Mouse (Mus musculus) hindbrain, postnatal 0 days (tissue): ENCODE measurements around the gene Socs3. TPM values are rescaled to one million over a fixed set of nuclear protein-coding genes. Genes with fewer than 3 reads are reported as not detected.

Source experiments
- ATAC-seq: fragments of 200-750 bp; cut with Nextera tagmentation; 2 replicates; pipeline ENCODE4 v1.8.0; 2017; ENCODE audit warnings: mild to moderate bottlenecking, moderate TSS enrichment, moderate library complexity
- DNase-seq: peaks from one replicate; pipeline ENCODE4 v3.0.0-alpha.2; 2015; ENCODE audit warnings: low spot score
- H3K27ac ChIP-seq: fragments of 300-500 bp; sonication (generic); 2 replicates; pipeline ENCODE4 v1.5.1; 2014; ENCODE audit warnings: mild to moderate bottlenecking
- H3K27me3 ChIP-seq: fragments of 300-500 bp; sonication (generic); 2 replicates; pipeline ENCODE4 v1.6.1; 2014; ENCODE audit warnings: low read length, mixed read lengths; ENCODE audit not compliant: insufficient read depth
- H3K36me3 ChIP-seq: fragments of 300-500 bp; sonication (generic); 2 replicates; pipeline ENCODE4 v1.6.1; 2014; ENCODE audit warnings: low read length, mixed read lengths; ENCODE audit not compliant: insufficient read depth
- H3K4me1 ChIP-seq: fragments of 300-500 bp; sonication (generic); 2 replicates; pipeline ENCODE4 v1.6.1; 2014; ENCODE audit warnings: antibody characterized with exemption, low read length, mixed read lengths; ENCODE audit not compliant: insufficient read depth
- H3K4me2 ChIP-seq: fragments of 300-500 bp; sonication (generic); 2 replicates; pipeline ENCODE4 v1.6.1; 2014; ENCODE audit warnings: low read depth, mild to moderate bottlenecking, low read length, moderate library complexity, mixed read lengths
- H3K4me3 ChIP-seq: fragments of 300-500 bp; sonication (generic); 2 replicates; pipeline ENCODE4 v1.5.1; 2014; ENCODE audit warnings: low read length
- H3K9ac ChIP-seq: fragments of 300-500 bp; sonication (generic); replicated peaks from 2 replicates; pipeline ENCODE4 v1.6.1; 2014; ENCODE audit warnings: mild to moderate bottlenecking, low read length, moderate library complexity, mixed read lengths
- H3K9me3 ChIP-seq: fragments of 300-500 bp; sonication (generic); 2 replicates; pipeline ENCODE4 v1.6.1; 2016; ENCODE audit warnings: low read length, mixed read lengths
- CTCF ChIP-seq: IDR thresholded peaks from 2 replicates; pipeline ENCODE4 v1.5.1; 2016; ENCODE audit warnings: antibody characterized with exemption, control low read depth, low read depth
- WGBS: fragments of 180-500 bp; shearing (Covaris S2); extraction: QIAGEN DNeasy Blood & Tissue Kit; methylation state at CpG from one replicate; pipeline ENCODE4 v1.1.7; 2014; 5-methylcytosine and 5-hydroxymethylcytosine counted together
- polyA plus RNA-seq: library from polyadenylated mRNA; unstranded; fragments of >200 nt; fragmentation: Nextera tagmentation; extraction: Ambion mirVana; gene quantifications from 2 replicates; pipeline ENCODE4 v1.2.1, GENCODE M21; 2015
- total RNA-seq: library from RNA; depleted of rRNA; stranded (reverse); fragments of >200 nt; gene quantifications from 2 replicates; pipeline ENCODE4 v1.2.3, GENCODE M21; 2014

Gene Socs3
- total and polyA plus RNA-seq, 2 experiments from 2014 or later = 6.0 to 12.3 TPM

GRCm38 (mm10) chr11:117979388-117979787 is 9.5 kb upstream of the Socs3 start:
- WGBS = 42% methylated on average over 7 of the region's 7 CpGs
- Histone ChIP-seq H3K4me2 (no peak overlapping the region), H3K36me3 (no peaks in the 10 kb centered on the region), H3K4me3 (no peak overlapping the region), H3K9me3 (no peaks in the 10 kb centered on the region), H3K9ac (no peak overlapping the region), H3K4me1 (peaks cover 14% of the 10 kb centered on the region), H3K27ac (no peak overlapping the region), H3K27me3 (no peaks in the 10 kb centered on the region)
- TF ChIP-seq CTCF = no peak
- ATAC-seq (no peak), DNase-seq (no peak)

DNA sequence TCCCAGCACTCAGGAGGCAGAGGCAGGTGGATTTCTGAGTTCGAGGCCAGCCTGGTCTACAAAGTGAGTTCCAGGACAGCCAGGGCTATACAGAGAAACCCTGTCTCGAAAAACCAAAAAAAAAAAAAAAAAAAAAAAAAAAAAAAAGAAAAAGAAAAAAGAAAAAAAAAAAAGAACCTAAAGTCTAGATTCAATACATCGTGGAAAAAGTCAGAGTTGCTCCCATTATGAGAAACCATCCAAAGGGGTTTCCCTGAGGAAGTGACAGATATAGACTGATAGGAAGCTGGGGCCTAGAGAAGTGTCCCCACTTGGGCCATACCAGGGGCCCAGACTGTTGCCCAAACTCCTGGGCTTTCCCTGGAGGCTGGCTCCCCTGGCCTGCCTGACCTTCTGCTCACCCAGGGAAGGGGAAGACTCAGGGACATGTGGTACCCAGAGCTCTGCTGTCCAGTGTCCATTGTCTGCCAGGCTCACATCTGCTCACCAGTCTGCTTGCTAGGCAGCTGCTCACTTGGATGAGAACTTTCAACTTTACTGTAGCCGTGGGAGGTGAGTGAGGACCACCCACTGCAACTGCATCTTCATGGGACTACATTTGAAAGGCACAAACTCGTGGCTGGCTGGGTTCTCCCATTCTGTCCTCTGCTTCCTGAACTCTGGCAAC is 8.0 kb upstream of the Socs3 start:
- Histone ChIP-seq H3K4me1 (peaks cover 17% of the 10 kb centered on the region), H3K27me3 (no peaks in the 10 kb centered on the region), H3K9ac (no peak overlapping the region), H3K9me3 (no peaks in the 10 kb centered on the region), H3K27ac (no peak overlapping the region), H3K4me2 (no peak overlapping the region), H3K4me3 (no peak overlapping the region), H3K36me3 (no peaks in the 10 kb centered on the region)
- ATAC-seq (no peak), DNase-seq (peak; percentile 40)
- no peak for TF ChIP-seq CTCF
- WGBS = 46% methylated on average over 4 of the region's 5 CpGs

- H3K9me3 ChIP-seq = no peaks in the 10 kb centered on the region
- ATAC-seq (peak; percentile 79), DNase-seq (peak; percentile 83)
- H3K4me2 ChIP-seq = no peak overlapping the region
- no peak overlapping the region for H3K4me3 ChIP-seq
- no peak for TF ChIP-seq CTCF
- H3K4me1 ChIP-seq = peaks cover 17% of the 10 kb centered on the region
- peak overlapping the region; percentile 58; the same call in 1 of the 2 replicates for H3K27ac ChIP-seq
- H3K9ac ChIP-seq = no peak overlapping the region
- 3% methylated on average over 8 of the region's 8 CpGs for WGBS
- H3K27me3 ChIP-seq = no peaks in the 10 kb centered on the region
- no peaks in the 10 kb centered on the region for H3K36me3 ChIP-seq
Observed at GRCm38 (mm10) chr11:117976081-117976582, 6.3 kb upstream of the Socs3 start.

DNA sequence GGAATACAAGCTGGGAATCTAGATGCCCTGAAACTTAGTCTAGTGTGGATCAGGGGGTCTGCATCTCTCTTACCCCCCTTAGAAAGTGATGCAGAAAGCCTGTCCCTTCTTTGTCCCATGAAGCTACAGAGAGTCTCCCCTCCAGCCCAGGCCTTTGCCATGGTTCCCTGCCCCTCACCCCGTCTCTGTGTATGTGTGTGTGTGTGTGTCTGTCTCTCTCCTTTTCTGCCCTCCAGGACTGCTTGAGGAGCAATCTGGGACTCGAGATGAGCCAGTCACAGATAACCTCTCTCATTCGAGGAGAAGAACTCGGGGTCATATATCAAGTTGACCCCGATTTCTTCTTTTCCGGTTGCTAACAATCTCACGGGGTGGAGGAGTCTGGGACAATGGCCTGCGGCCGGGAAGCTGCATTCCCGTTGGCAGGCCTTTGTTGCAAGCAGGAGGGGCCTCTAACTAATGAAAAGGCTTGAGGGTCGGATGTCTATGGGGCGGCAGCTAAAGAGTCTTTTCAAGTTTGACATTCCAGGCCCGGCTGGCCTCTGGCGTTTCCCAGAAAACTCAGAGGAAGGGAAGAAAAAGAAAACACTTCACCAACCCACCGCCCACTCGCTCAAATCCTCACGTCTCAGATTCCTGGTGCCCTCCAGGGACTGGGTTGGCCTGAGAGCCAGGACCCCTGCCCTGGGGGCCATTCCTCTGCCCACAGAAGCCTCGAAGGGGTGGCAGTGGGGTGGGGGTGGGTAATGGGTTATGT is 5.5 kb upstream of the Socs3 start:
- no peak overlapping the region for H3K9ac ChIP-seq
- no peak for TF ChIP-seq CTCF
- H3K9me3 ChIP-seq = no peaks in the 10 kb centered on the region
- H3K4me3 ChIP-seq = no peak overlapping the region
- peaks cover 17% of the 10 kb centered on the region for H3K4me1 ChIP-seq
- WGBS = 13% methylated on average over 18 of the region's 18 CpGs
- DNase-seq (peak; percentile 13), ATAC-seq (0 out of 2 replicates have a peak, but pooled peaks have one; percentile 4)
- no peaks in the 10 kb centered on the region for H3K36me3 ChIP-seq
- H3K4me2 ChIP-seq = no peak overlapping the region
- no peaks in the 10 kb centered on the region for H3K27me3 ChIP-seq
- H3K27ac ChIP-seq = peak overlapping the region; percentile 58; the same call in 1 of the 2 replicates

DNA sequence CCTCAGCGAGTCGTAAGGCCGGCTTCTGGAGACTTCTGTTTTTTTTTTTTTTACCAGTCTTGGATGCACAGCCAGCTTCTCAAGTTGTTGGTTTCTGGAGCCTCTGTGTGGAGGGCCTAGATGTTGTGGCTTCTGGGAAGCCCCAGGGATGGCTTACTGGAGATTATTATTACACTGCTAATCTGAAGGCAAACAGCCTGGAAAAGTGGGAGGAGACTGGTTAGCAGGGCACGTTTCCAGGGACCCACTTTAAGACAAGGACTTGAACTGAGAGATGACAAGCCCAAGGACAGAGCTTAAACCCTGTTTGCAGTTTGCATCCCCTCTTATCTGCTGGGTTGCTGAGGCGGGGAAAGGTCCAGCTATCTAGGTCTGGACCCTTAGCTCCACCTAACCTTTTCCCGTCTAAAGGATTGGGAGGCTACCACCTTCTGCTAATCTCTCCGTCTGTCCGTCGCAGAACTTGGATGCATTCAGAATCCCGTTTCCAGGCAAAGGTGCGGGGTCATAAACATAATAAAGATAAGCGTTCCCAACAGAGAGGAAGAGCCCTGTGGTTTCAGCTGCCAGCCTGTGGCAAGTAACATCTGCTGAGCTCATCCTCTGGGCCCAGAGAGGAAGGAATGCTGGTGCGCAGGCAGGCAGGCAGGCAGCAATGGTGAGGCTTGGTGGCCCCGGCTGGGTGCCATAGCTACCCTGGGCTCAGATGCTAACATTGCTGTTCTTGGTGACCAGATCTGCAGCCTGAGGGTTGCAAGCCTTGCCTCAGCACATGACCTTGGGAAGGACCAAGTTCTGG is 4.7 kb upstream of the Socs3 start:
- H3K9ac ChIP-seq = no peak overlapping the region
- H3K36me3 ChIP-seq = no peaks in the 10 kb centered on the region
- DNase-seq = peak; percentile 20
- peak overlapping the region; percentile 58; the same call in 1 of the 2 replicates for H3K27ac ChIP-seq
- H3K4me2 ChIP-seq = no peak overlapping the region
- H3K4me1 ChIP-seq = peaks cover 20% of the 10 kb centered on the region
- no peaks in the 10 kb centered on the region for H3K27me3 ChIP-seq
- no peak overlapping the region for H3K4me3 ChIP-seq
- no peak for ATAC-seq
- no peak for TF ChIP-seq CTCF
- no peaks in the 10 kb centered on the region for H3K9me3 ChIP-seq
- 36% methylated on average over 14 of the region's 14 CpGs for WGBS

DNA sequence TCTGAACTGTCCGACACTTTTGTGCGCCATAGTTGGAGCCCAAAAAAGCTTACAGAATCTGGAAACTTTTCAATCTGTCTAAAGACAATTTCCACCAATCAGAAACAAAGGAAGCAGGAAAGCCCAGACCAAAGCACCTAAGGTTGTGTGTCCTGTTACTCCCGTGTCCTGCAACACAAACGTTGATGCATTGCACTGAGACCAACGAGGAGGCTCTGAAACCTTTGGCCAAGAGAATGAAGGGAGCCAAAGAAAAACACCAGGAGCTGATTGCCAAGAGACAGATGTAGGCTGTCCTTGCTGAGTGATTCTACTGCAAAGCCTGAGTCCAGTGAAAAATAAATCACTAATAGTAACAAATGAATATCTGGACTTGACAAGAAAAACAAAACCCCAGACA is 3.7 kb upstream of the Socs3 start:
- 42% methylated on average over 5 of the region's 5 CpGs for WGBS
- Histone ChIP-seq H3K4me3 (no peak overlapping the region), H3K27ac (no peak overlapping the region), H3K27me3 (no peaks in the 10 kb centered on the region), H3K36me3 (no peaks in the 10 kb centered on the region), H3K4me1 (peaks cover 22% of the 10 kb centered on the region), H3K4me2 (no peak overlapping the region), H3K9me3 (no peaks in the 10 kb centered on the region), H3K9ac (no peak overlapping the region)
- TF ChIP-seq CTCF = no peak
- DNase-seq (no peak), ATAC-seq (no peak)
